Mouse (Mus musculus) c-Kit-positive CD71-positive TER-119-positive erythroid progenitor cells, embryonic 14.5 days (primary cell): ENCODE results near the gene Acaca.

Experiments
- DNase-seq: peaks from one replicate; pipeline ENCODE4 v3.0.0-alpha.2; 2013; ENCODE audit warnings: low spot score

Acaca gene

GRCm38 (mm10) chr11:84247370-84247769 lies 117.9 kb downstream of the Acaca start:
- DNase-seq: no peak

GRCm38 (mm10) chr11:84251170-84251569 lies 121.7 kb downstream of the Acaca start:
- no peak for DNase-seq

- no peak for DNase-seq
Observed at GRCm38 (mm10) chr11:84252425-84252824, 123.0 kb downstream of the Acaca start.

- no peak for DNase-seq
Observed at GRCm38 (mm10) chr11:84255879-84256278, 126.4 kb downstream of the Acaca start.

GRCm38 (mm10) chr11:84258053-84258710 lies 128.7 kb downstream of the Acaca start:
- DNase-seq: peak; percentile 7

- peak; percentile 27 for DNase-seq
Observed at GRCm38 (mm10) chr11:84264490-84264889, 135.0 kb downstream of the Acaca start.

GRCm38 (mm10) chr11:84268068-84268467 lies 138.6 kb downstream of the Acaca start:
- DNase-seq: peak; percentile 28

- DNase-seq: no peak
Observed at GRCm38 (mm10) chr11:84270511-84270910, 141.0 kb downstream of the Acaca start.

- DNase-seq: no peak
Observed at GRCm38 (mm10) chr11:84271948-84272347, 142.5 kb downstream of the Acaca start.

- no peak for DNase-seq
Observed at GRCm38 (mm10) chr11:84272574-84272973, 143.1 kb downstream of the Acaca start.

- DNase-seq: no peak
Observed at GRCm38 (mm10) chr11:84276979-84277378, 147.5 kb downstream of the Acaca start.

- no peak for DNase-seq
Observed at GRCm38 (mm10) chr11:84281280-84281679, 151.8 kb downstream of the Acaca start.

- DNase-seq: no peak
Observed at GRCm38 (mm10) chr11:84282944-84283703, 153.7 kb downstream of the Acaca start.

GRCm38 (mm10) chr11:84290781-84291180 lies 161.3 kb downstream of the Acaca start:
- DNase-seq: no peak

- DNase-seq: no peak
Observed at GRCm38 (mm10) chr11:84292532-84292931, 163.1 kb downstream of the Acaca start.

GRCm38 (mm10) chr11:84293288-84293687 lies 163.8 kb downstream of the Acaca start:
- no peak for DNase-seq

- no peak for DNase-seq
Observed at GRCm38 (mm10) chr11:84296337-84296736, 166.9 kb downstream of the Acaca start.

GRCm38 (mm10) chr11:84305474-84305873 lies 176.0 kb downstream of the Acaca start:
- no peak for DNase-seq

GRCm38 (mm10) chr11:84306158-84306742 lies 176.8 kb downstream of the Acaca start:
- no peak for DNase-seq

- no peak for DNase-seq
Observed at GRCm38 (mm10) chr11:84324032-84324752, 194.7 kb downstream of the Acaca start.

- DNase-seq: no peak
Observed at GRCm38 (mm10) chr11:84327086-84327485, 197.6 kb downstream of the Acaca start.

GRCm38 (mm10) chr11:84332384-84332783 lies 202.9 kb downstream of the Acaca start:
- no peak for DNase-seq
